Mouse (Mus musculus) lung, embryonic 16.5 days (tissue): ENCODE results near the gene Mrpl46. TPM values are rescaled to one million over a fixed set of nuclear protein-coding genes. Genes with fewer than 3 reads are reported as not detected.

Source experiments
- ATAC-seq: fragments of 200-750 bp; cut with Nextera tagmentation; 2 replicates; pipeline ENCODE4 v1.8.0; 2017; ENCODE audit warnings: low read depth, mild to moderate bottlenecking, moderate library complexity
- H3K27ac ChIP-seq: fragments of 300-500 bp; sonication (generic); 2 replicates; pipeline ENCODE4 v1.5.1; 2014; ENCODE audit warnings: mild to moderate bottlenecking, control low read depth, low read length
- H3K27me3 ChIP-seq: fragments of 300-500 bp; sonication (generic); 2 replicates; pipeline ENCODE4 v1.6.1; 2014; ENCODE audit warnings: low read depth, low read length, mixed read lengths; ENCODE audit not compliant: control insufficient read depth, insufficient read depth
- H3K36me3 ChIP-seq: fragments of 300-500 bp; sonication (generic); 2 replicates; pipeline ENCODE4 v1.6.1; 2014; ENCODE audit warnings: low read length; ENCODE audit not compliant: control insufficient read depth, insufficient read depth
- H3K4me1 ChIP-seq: fragments of 300-500 bp; sonication (generic); replicated peaks from 2 replicates; pipeline ENCODE4 v1.6.1; 2014; ENCODE audit warnings: low read length, mixed read lengths; ENCODE audit not compliant: control insufficient read depth, insufficient read depth
- H3K4me2 ChIP-seq: fragments of 300-500 bp; sonication (generic); 2 replicates; pipeline ENCODE4 v1.6.1; 2014; ENCODE audit warnings: low read depth, low read length, control low read depth
- H3K4me3 ChIP-seq: fragments of 300-500 bp; sonication (generic); 2 replicates; pipeline ENCODE4 v1.5.1; 2014; ENCODE audit warnings: mild to moderate bottlenecking, low read length, control low read depth
- H3K9ac ChIP-seq: fragments of 300-500 bp; sonication (generic); 2 replicates; pipeline ENCODE4 v1.6.1; 2014; ENCODE audit warnings: low read length, control low read depth
- H3K9me3 ChIP-seq: fragments of 300-500 bp; sonication (generic); 2 replicates; pipeline ENCODE4 v1.6.1; 2016; ENCODE audit warnings: low read length; ENCODE audit not compliant: control insufficient read depth
- WGBS: fragments of 180-500 bp; shearing (Covaris S2); extraction: QIAGEN DNeasy Blood & Tissue Kit; methylation state at CpG from one replicate; pipeline ENCODE4 v1.1.7; 2014; 5-methylcytosine and 5-hydroxymethylcytosine counted together
- polyA plus RNA-seq: library from polyadenylated mRNA; unstranded; fragments of >200 nt; fragmentation: Nextera tagmentation; extraction: Ambion mirVana; gene quantifications from 2 replicates; pipeline ENCODE4 v1.2.1, GENCODE M21; 2015

Gene Mrpl46
- polyA plus RNA-seq, 1 experiment from 2014 or later = 60.1 TPM

DNA sequence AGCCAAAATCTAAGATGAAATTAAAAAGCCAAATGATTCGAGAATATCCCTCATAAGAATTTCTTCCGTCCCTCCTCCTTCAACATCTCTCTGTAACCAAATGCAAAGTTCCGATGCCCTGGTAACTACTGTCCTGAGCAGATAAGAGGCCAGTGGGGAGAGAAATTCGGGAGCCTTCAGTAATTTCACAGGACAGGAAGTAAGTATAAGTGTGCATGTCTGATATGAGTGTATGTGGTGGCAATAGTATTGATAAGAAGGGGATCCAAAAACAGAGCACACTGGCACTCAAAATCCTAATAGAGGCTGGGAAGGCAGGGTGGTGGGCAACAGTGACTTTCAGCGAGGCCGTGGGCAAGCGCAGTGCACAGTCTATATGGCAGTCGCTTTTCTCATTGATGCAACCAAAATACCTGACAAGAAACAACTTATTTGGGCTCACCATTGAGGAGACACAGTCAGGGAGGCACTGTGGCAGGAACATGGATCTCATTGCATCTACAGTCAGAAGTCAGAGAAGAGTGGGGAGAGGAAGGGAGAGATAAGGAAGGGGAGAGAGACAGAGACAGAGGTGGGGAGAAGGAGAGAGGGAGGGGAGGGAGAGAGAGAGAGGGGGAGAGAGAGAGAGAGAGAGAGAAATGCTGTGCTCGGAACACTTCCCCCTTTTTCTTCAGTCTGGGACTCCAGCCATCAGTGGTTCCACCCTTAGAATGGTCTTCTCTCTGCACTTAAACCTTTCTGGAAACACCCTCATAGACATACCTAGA, 16.6 kb upstream of the Mrpl46 start:
- H3K9ac ChIP-seq = no peak overlapping the region
- H3K9me3 ChIP-seq = no peaks in the 10 kb centered on the region
- no peak overlapping the region for H3K27ac ChIP-seq
- no peaks in the 10 kb centered on the region for H3K4me1 ChIP-seq
- no peaks in the 10 kb centered on the region; the same call in 1 of the 2 replicates for H3K27me3 ChIP-seq
- 67% methylated on average over 9 of the region's 9 CpGs for WGBS
- H3K4me2 ChIP-seq = no peak overlapping the region
- no peaks in the 10 kb centered on the region for H3K36me3 ChIP-seq
- no peak for ATAC-seq
- H3K4me3 ChIP-seq = no peak overlapping the region

DNA sequence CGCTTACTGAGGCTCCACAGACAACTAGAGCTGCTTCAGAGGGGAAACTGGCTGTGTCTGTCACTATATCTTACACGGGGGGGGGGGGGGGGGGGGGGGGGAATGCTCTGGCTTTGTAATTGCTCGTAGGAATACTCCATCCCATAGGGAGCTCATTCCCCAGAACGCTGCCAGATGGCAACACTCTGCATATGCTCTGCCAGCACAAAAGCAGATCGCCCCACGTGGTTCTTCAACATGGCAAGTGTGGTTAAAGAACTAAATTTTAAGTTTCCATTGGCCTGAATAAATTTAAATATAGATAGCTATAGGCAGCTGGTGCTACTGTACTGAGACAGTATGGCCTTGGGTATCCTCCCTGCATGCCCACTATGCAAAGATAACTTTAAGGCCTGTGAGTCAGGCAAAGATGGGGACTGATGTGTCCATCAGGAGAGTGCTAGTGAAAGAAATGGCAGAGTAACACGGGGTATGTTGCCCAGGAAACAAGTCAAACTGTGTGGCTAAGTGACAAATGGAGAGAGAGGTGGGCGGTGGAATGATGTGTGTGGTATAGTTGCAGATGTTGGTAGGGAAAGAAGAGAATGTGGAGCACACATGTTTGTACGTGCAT, 14.6 kb upstream of the Mrpl46 start:
- H3K27ac ChIP-seq = no peak overlapping the region
- no peaks in the 10 kb centered on the region for H3K9me3 ChIP-seq
- H3K4me2 ChIP-seq = no peak overlapping the region
- WGBS = 56% methylated on average over 8 of the region's 9 CpGs
- no peaks in the 10 kb centered on the region for H3K4me1 ChIP-seq
- H3K36me3 ChIP-seq = no peaks in the 10 kb centered on the region; the same call in 1 of the 2 replicates
- no peak overlapping the region for H3K4me3 ChIP-seq
- H3K27me3 ChIP-seq = no peaks in the 10 kb centered on the region; the same call in 1 of the 2 replicates
- no peak overlapping the region for H3K9ac ChIP-seq
- no peak for ATAC-seq

DNA sequence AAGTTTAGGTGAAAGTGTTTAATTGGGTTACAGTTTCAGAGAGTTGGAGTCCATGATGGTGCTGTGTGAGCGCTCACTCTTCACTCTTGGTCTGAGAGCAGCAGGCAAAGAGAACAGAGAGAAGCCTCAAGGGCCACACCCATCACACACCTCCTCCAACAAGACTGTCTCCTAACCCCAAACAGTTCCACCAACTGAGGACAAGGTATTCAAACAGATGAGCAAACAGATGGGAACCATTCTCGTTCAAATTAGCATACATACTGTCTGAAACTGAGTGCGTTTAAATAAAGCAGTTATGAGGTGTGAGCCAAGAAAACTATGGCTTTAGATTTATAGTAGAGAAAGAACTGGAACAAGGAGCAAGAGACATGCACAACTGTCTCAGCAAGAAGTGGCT, 13.3 kb upstream of the Mrpl46 start:
- no peak overlapping the region for H3K4me2 ChIP-seq
- no peak overlapping the region for H3K4me3 ChIP-seq
- peaks cover 3% of the 10 kb centered on the region; the same call in 1 of the 2 replicates for H3K36me3 ChIP-seq
- no peaks in the 10 kb centered on the region for H3K4me1 ChIP-seq
- WGBS = 82% methylated on average over 3 of the region's 3 CpGs
- no peaks in the 10 kb centered on the region; the same call in 1 of the 2 replicates for H3K27me3 ChIP-seq
- ATAC-seq = no peak
- no peaks in the 10 kb centered on the region for H3K9me3 ChIP-seq
- H3K27ac ChIP-seq = no peak overlapping the region
- H3K9ac ChIP-seq = no peak overlapping the region

DNA sequence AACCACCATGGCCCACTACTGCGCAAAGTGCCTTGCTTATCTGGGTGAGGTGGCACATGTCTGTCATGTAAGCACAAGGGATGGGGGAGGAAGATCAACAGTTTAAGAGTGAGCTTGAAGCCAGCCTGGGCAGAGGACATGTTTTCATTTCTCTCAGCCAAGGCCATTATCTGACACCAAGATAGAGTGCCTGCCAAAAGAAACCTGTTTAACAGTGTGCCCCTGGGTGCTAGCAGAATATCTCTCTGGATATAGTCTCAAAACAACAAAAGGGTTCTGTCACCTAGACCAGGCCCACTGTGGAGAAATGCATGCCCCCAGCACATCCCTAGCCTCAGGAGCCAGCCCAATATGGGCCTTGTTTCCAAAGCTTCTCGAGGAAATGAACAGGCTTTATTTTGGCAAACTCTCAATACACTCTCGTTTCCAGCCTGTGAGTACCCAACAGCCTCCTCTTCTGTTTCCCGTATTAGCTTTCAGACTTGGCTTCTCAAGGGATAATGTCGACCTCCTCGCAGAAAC, 11.3 kb upstream of the Mrpl46 start:
- H3K4me2 ChIP-seq = no peak overlapping the region
- no peaks in the 10 kb centered on the region; the same call in 1 of the 2 replicates for H3K27me3 ChIP-seq
- no peak overlapping the region for H3K27ac ChIP-seq
- peaks cover 11% of the 10 kb centered on the region for H3K36me3 ChIP-seq
- H3K4me3 ChIP-seq = no peak overlapping the region
- ATAC-seq = no peak
- H3K9me3 ChIP-seq = no peaks in the 10 kb centered on the region
- H3K4me1 ChIP-seq = no peaks in the 10 kb centered on the region
- no peak overlapping the region for H3K9ac ChIP-seq
- 57% methylated on average over 6 of the region's 6 CpGs for WGBS

DNA sequence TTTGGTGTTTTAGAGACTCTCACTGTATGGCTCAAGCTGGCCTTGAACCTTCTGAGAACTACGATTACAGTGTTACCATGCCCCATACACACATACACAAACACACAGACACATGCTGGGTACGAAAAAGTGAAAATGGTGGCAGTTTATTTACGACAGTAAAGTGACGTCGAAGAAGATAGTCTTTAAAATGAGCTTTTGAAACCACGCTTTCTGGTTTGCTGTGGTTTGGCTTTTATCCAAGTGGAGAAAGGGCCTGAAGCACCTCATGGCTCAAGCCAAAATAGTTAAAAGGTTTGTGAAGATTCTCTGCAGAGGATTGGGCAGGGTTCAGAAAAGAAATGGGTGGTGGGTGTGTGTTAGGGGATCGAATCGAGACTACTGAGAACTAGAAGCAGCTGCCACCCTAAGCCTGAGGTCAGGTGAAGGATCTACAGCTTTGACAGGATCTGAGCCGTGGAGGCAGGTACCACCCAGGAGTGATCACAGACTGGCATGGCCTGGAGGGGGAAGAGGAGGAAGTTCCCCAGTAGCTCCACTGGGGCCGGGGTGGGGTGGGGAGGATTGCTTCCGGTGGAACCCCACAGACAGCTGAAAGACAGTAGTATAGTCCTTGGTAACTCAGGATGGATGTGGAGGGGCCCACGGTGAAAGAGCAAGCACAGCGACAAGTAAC, 10.7 kb upstream of the Mrpl46 start:
- no peak overlapping the region for H3K4me3 ChIP-seq
- H3K36me3 ChIP-seq = peaks cover 13% of the 10 kb centered on the region
- H3K9ac ChIP-seq = no peak overlapping the region
- H3K9me3 ChIP-seq = no peaks in the 10 kb centered on the region
- H3K27me3 ChIP-seq = no peaks in the 10 kb centered on the region
- H3K4me2 ChIP-seq = no peak overlapping the region
- WGBS = 78% methylated on average over 13 of the region's 13 CpGs
- H3K27ac ChIP-seq = no peak overlapping the region
- no peak for ATAC-seq
- no peaks in the 10 kb centered on the region for H3K4me1 ChIP-seq

DNA sequence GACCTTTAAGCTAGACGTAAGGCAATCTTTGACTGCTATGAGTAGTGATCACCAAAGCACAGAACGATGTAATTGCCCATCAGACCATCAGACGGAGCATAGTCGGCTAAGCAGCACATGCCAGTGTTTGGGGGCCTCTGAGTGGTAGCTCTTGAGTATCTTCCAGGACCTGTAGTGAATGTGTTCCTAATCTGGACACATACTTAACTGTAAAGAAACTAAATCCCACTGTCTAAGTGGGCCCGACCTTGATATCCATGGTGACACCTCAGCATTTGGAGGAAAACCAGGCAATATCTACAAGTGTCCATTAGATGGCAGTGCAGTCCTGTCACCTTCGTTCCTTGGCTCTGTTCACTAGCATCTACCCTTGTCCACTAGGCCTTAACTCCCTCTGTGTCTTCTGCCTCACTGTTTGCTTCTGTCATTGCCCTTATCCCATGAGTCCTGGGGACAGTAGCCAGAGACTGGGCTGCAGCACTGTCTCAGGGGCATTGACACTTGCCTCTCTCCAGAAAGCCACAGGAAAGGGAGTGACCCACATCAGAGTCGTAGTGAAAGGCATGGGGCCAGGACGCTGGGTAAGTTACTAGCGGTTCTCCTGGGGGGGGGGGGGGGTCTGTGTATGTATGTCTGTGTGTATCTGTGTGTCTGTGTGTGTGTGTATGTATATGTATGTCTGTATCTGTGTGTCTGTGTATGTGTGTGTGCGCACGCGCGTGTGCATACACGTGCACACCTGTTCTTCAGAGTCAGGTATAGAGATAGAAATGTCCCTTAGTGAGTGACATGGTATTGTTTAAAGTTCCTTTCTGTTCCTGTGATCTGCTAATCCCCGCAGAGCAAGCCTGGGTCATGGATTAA, 8.3 kb upstream of the Mrpl46 start:
- Histone ChIP-seq H3K4me1 (no peaks in the 10 kb centered on the region), H3K4me3 (no peak overlapping the region), H3K27me3 (no peaks in the 10 kb centered on the region), H3K27ac (no peak overlapping the region), H3K36me3 (peaks cover 14% of the 10 kb centered on the region), H3K9ac (no peak overlapping the region), H3K9me3 (no peaks in the 10 kb centered on the region), H3K4me2 (no peak overlapping the region)
- ATAC-seq = peak; percentile 55
- 83% methylated on average over 15 of the region's 15 CpGs for WGBS

DNA sequence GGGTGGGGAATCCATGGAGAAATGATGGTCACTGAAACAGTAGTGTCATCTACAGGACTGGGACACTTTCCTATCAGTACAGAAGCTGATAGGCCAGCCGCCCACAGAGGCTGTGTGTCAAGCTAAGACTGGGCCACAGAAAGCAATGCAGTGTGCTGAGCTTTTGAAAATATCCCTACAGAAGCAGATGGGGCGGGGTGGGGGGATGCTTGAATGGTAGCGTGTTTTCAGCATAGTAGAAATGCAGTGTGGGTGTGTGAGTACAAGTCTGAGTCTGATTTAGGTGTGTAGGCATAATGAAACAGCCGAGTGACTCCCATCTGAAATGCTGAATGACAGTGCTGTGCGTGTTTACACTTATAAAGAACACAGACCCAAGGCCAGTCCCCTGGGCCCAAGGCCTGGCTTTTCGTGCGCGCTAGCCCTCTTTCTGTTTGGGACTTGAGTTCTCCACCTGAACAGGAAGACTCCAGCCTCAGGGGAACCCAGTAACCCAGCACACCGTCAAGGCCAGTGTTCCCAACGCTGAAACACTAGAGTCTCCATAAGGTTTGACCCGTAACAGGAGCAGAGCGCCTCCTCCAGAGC, 4.6 kb upstream of the Mrpl46 start:
- H3K27me3 ChIP-seq = no peaks in the 10 kb centered on the region
- no peak overlapping the region for H3K4me3 ChIP-seq
- ATAC-seq = no peak
- no peak overlapping the region for H3K27ac ChIP-seq
- H3K4me2 ChIP-seq = no peak overlapping the region
- H3K9me3 ChIP-seq = no peaks in the 10 kb centered on the region
- WGBS = 87% methylated on average over 12 of the region's 12 CpGs
- H3K4me1 ChIP-seq = peaks cover 4% of the 10 kb centered on the region; the same call in 1 of the 2 replicates
- peaks cover 16% of the 10 kb centered on the region for H3K36me3 ChIP-seq
- no peak overlapping the region for H3K9ac ChIP-seq

DNA sequence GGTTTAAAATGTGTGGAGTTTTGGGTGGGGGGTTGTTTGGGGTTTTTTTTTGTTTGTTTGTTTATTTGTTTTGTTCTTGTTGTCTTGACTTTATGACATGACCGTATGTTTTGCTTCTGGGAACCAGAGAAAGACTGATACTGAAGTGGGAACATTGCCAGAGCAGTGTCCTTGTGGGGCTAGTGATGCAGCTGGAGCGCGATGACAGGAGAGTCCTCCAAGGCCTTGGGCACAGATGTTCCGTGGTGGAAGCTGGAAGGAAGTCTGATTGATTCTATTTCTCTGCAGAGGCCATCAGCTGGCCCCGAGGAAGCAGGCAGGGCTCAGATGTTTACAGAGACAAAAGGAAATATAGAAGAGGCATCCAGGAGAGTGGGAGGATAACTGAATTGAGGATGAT, 2.6 kb upstream of the Mrpl46 start:
- Histone ChIP-seq H3K4me1 (peaks cover 9% of the 10 kb centered on the region), H3K4me3 (no peak overlapping the region), H3K4me2 (no peak overlapping the region), H3K27me3 (no peaks in the 10 kb centered on the region), H3K9me3 (no peaks in the 10 kb centered on the region), H3K9ac (no peak overlapping the region), H3K36me3 (peaks cover 14% of the 10 kb centered on the region), H3K27ac (no peak overlapping the region)
- 60% methylated on average over 5 of the region's 5 CpGs for WGBS
- no peak for ATAC-seq
